Mouse (Mus musculus) liver, embryonic 13.5 days (tissue): ENCODE measurements around the gene Hdac10. TPM values are rescaled to one million over a fixed set of nuclear protein-coding genes. Genes with fewer than 3 reads are reported as not detected.

Experiments used
- ATAC-seq: fragments of 200-750 bp; cut with Nextera tagmentation; 2 replicates; pipeline ENCODE4 v1.8.0; 2017; ENCODE audit warnings: low read depth, mild to moderate bottlenecking, moderate number of reproducible peaks, moderate library complexity
- DNase-seq: peaks from one replicate; pipeline ENCODE4 v3.0.0; 2022
- H3K27ac ChIP-seq: fragments of 300-500 bp; sonication (generic); 2 replicates; pipeline ENCODE4 v1.5.1; 2015; ENCODE audit warnings: moderate library complexity, mild to moderate bottlenecking, inconsistent platforms
- H3K27me3 ChIP-seq: fragments of 300-500 bp; sonication (generic); 2 replicates; pipeline ENCODE4 v1.6.1; 2015; ENCODE audit warnings: mild to moderate bottlenecking, inconsistent platforms
- H3K36me3 ChIP-seq: fragments of 300-500 bp; sonication (generic); 2 replicates; pipeline ENCODE4 v1.6.1; 2015; ENCODE audit warnings: mild to moderate bottlenecking, inconsistent platforms
- H3K4me1 ChIP-seq: fragments of 300-500 bp; sonication (generic); replicated peaks from 2 replicates; pipeline ENCODE4 v1.6.1; 2015; ENCODE audit warnings: inconsistent platforms
- H3K4me2 ChIP-seq: fragments of 300-500 bp; sonication (generic); 2 replicates; pipeline ENCODE4 v1.6.1; 2015; ENCODE audit warnings: inconsistent platforms, mild to moderate bottlenecking, moderate library complexity
- H3K4me3 ChIP-seq: fragments of 300-500 bp; sonication (generic); replicated peaks from 2 replicates; pipeline ENCODE4 v1.5.1; 2015; ENCODE audit warnings: mild to moderate bottlenecking, inconsistent platforms
- H3K9ac ChIP-seq: fragments of 300-500 bp; sonication (generic); 2 replicates; pipeline ENCODE4 v1.6.1; 2015; ENCODE audit warnings: mild to moderate bottlenecking, inconsistent platforms
- H3K9me3 ChIP-seq: fragments of 300-500 bp; sonication (generic); replicated peaks from 2 replicates; pipeline ENCODE4 v1.6.1; 2016; ENCODE audit warnings: inconsistent platforms
- WGBS: fragments of 180-500 bp; shearing (Covaris S2); methylation state at CpG from one replicate; pipeline ENCODE4 v1.1.7; 2015; ENCODE audit not compliant: insufficient replicate concordance; 5-methylcytosine and 5-hydroxymethylcytosine counted together
- microRNA-seq: library from miRNA; unstranded; fragments of <30 nt; microRNA quantifications from one replicate; pipeline ENCODE4, GENCODE M21; 2016
- polyA plus RNA-seq: library from polyadenylated mRNA; unstranded; fragments of >200 nt; fragmentation: Nextera tagmentation; extraction: Ambion mirVana; gene quantifications from 2 replicates; pipeline ENCODE4 v1.2.1, GENCODE M21; 2015

Gene Hdac10
- polyA plus RNA-seq, 1 experiment from 2014 or later, result 10.2 TPM

GRCm38 (mm10) chr15:89073993-89074603 is 54.4 kb downstream of the Hdac10 start:
- H3K4me1 ChIP-seq, result peaks cover 42% of the 10 kb centered on the region
- peaks cover 37% of the 10 kb centered on the region for H3K27me3 ChIP-seq
- H3K9ac ChIP-seq, result no peak overlapping the region
- no peak for DNase-seq
- no peak overlapping the region for H3K4me3 ChIP-seq
- no peaks in the 10 kb centered on the region for H3K36me3 ChIP-seq
- no peaks in the 10 kb centered on the region for H3K9me3 ChIP-seq
- no peak overlapping the region for H3K27ac ChIP-seq
- no peak for ATAC-seq
- 55% methylated on average over 10 of the region's 10 CpGs for WGBS
- H3K4me2 ChIP-seq, result 0 out of 2 replicates have a peak overlapping the region, but pooled peaks have one; percentile 97

Small RNAs within 50 kb of the gene (microRNA-seq; reads per million reads assigned to microRNA genes)
- gene Mir7118, result not detected

Other genes with a start within 250 kb of the Hdac10 start
- gene Ttll8, start 174.3 kb downstream of the Hdac10 start, polyA plus RNA-seq, result not detected in 2 replicates
- gene Mlc1, start 149.7 kb downstream of the Hdac10 start, polyA plus RNA-seq, result 0.03 TPM in 1 of 2 replicates, not detected in the other
- gene Mov10l1, start 145.8 kb downstream of the Hdac10 start, polyA plus RNA-seq, result not detected in 2 replicates
- gene Panx2, start 69.0 kb downstream of the Hdac10 start, polyA plus RNA-seq, result not detected in 2 replicates
- gene Trabd, start 53.6 kb downstream of the Hdac10 start, polyA plus RNA-seq, result 16.4 and 16.6 TPM in 2 replicates
- gene Selenoo, start 39.6 kb downstream of the Hdac10 start, polyA plus RNA-seq, result 6.4 and 7.1 TPM in 2 replicates
- 6.5 and 6.7 TPM in 2 replicates for gene Tubgcp6, start 5.6 kb downstream of the Hdac10 start, polyA plus RNA-seq
- 1.5 and 1.7 TPM in 2 replicates for gene Mapk12, start 12.0 kb upstream of the Hdac10 start, polyA plus RNA-seq
- gene Mapk11, start 20.9 kb upstream of the Hdac10 start, polyA plus RNA-seq, result 0.76 and 0.78 TPM in 2 replicates
- 20.2 and 21.2 TPM in 2 replicates for gene Plxnb2, start 52.1 kb upstream of the Hdac10 start, polyA plus RNA-seq
- gene Dennd6b, start 67.8 kb upstream of the Hdac10 start, polyA plus RNA-seq, result 3.0 and 3.2 TPM in 2 replicates
- 16.2 and 17.1 TPM in 2 replicates for gene Ppp6r2, start 82.9 kb upstream of the Hdac10 start, polyA plus RNA-seq
- 18.8 and 21.7 TPM in 2 replicates for gene Sbf1, start 186.6 kb upstream of the Hdac10 start, polyA plus RNA-seq
- 1.4 and 2.4 TPM in 2 replicates for gene Adm2, start 194.0 kb upstream of the Hdac10 start, polyA plus RNA-seq
- gene Miox, start 205.7 kb upstream of the Hdac10 start, polyA plus RNA-seq, result 5.6 and 6.8 TPM in 2 replicates
- gene Lmf2, start 227.0 kb upstream of the Hdac10 start, polyA plus RNA-seq, result 26.1 and 30.2 TPM in 2 replicates
- gene Ncaph2, start 227.0 kb upstream of the Hdac10 start, polyA plus RNA-seq, result 114 and 131 TPM in 2 replicates
- gene Sco2, start 245.1 kb upstream of the Hdac10 start, polyA plus RNA-seq, result 4.1 and 4.5 TPM in 2 replicates
- gene Tymp, start 248.3 kb upstream of the Hdac10 start, polyA plus RNA-seq, result 0.58 and 0.62 TPM in 2 replicates